Mouse (Mus musculus) midbrain, embryonic 14.5 days (tissue): Measurements from ENCODE around the gene Fubp1. TPM values are rescaled to one million over a fixed set of nuclear protein-coding genes. Genes with fewer than 3 reads are reported as not detected.

Experiments
- ATAC-seq: fragments of 200-750 bp; cut with Nextera tagmentation; 2 replicates; pipeline ENCODE4 v1.8.0; 2017; ENCODE audit warnings: moderate number of reproducible peaks, moderate library complexity; ENCODE audit not compliant: low FRiP score, low TSS enrichment
- DNase-seq: peaks from one replicate; pipeline ENCODE4 v3.0.0-alpha.2; 2015
- H3K27ac ChIP-seq: fragments of 300-500 bp; sonication (generic); replicated peaks from 2 replicates; pipeline ENCODE4 v1.5.1; 2014; ENCODE audit warnings: mild to moderate bottlenecking, low read depth, low read length, moderate library complexity
- H3K27me3 ChIP-seq: fragments of 300-500 bp; sonication (generic); 2 replicates; pipeline ENCODE4 v1.6.1; 2014; ENCODE audit warnings: low read length, control low read depth, mixed read lengths; ENCODE audit not compliant: control insufficient read depth, insufficient read depth
- H3K36me3 ChIP-seq: fragments of 300-500 bp; sonication (generic); 2 replicates; pipeline ENCODE4 v1.6.1; 2014; ENCODE audit warnings: low read length, control low read depth; ENCODE audit not compliant: control insufficient read depth, insufficient read depth
- H3K4me1 ChIP-seq: fragments of 300-500 bp; sonication (generic); 2 replicates; pipeline ENCODE4 v1.6.1; 2014; ENCODE audit warnings: mild to moderate bottlenecking, antibody characterized with exemption, low read length, control low read depth; ENCODE audit not compliant: control insufficient read depth, insufficient read depth
- H3K4me2 ChIP-seq: fragments of 300-500 bp; sonication (generic); 2 replicates; pipeline ENCODE4 v1.6.1; 2014; ENCODE audit warnings: mild to moderate bottlenecking, low read length, moderate library complexity
- H3K4me3 ChIP-seq: fragments of 300-500 bp; sonication (generic); replicated peaks from 2 replicates; pipeline ENCODE4 v1.5.1; 2014; ENCODE audit warnings: low read depth, low read length
- H3K9ac ChIP-seq: fragments of 300-500 bp; sonication (generic); replicated peaks from 2 replicates; pipeline ENCODE4 v1.6.1; 2014; ENCODE audit warnings: mild to moderate bottlenecking, low read length, moderate library complexity
- H3K9me3 ChIP-seq: fragments of 300-500 bp; sonication (generic); 2 replicates; pipeline ENCODE4 v1.6.1; 2016; ENCODE audit warnings: low read length, control low read depth, mixed read lengths; ENCODE audit not compliant: control insufficient read depth
- WGBS: fragments of 180-500 bp; shearing (Covaris S2); extraction: QIAGEN DNeasy Blood & Tissue Kit; methylation state at CpG from one replicate; pipeline ENCODE4 v1.1.7; 2014; 5-methylcytosine and 5-hydroxymethylcytosine counted together
- polyA plus RNA-seq: library from polyadenylated mRNA; unstranded; fragments of >200 nt; fragmentation: Nextera tagmentation; extraction: Ambion mirVana; gene quantifications from 2 replicates; pipeline ENCODE4 v1.2.1, GENCODE M21; 2014

The Fubp1 gene
- polyA plus RNA-seq, 1 experiment from 2014 or later: 279 TPM

GRCm38 (mm10) chr3:152231333-152232100 lies 21.3 kb downstream of the Fubp1 start:
- 61% methylated on average over 6 of the region's 6 CpGs for WGBS
- Histone ChIP-seq H3K9me3 (no peaks in the 10 kb centered on the region), H3K4me1 (no peaks in the 10 kb centered on the region), H3K27me3 (no peaks in the 10 kb centered on the region), H3K27ac (no peak overlapping the region), H3K9ac (no peak overlapping the region), H3K4me3 (no peak overlapping the region), H3K4me2 (no peak overlapping the region), H3K36me3 (peaks cover 83% of the 10 kb centered on the region)
- DNase-seq (no peak), ATAC-seq (no peak)

GRCm38 (mm10) chr3:152235238-152235637 lies 25.0 kb downstream of the Fubp1 start:
- DNase-seq (no peak), ATAC-seq (no peak)
- no peak overlapping the region for H3K4me2 ChIP-seq
- no peak overlapping the region for H3K4me3 ChIP-seq
- H3K27ac ChIP-seq: no peak overlapping the region
- no peaks in the 10 kb centered on the region for H3K4me1 ChIP-seq
- 90% methylated on average over 1 of the region's 1 CpGs for WGBS
- no peak overlapping the region for H3K9ac ChIP-seq
- peaks cover 67% of the 10 kb centered on the region for H3K36me3 ChIP-seq
- no peaks in the 10 kb centered on the region for H3K27me3 ChIP-seq
- no peaks in the 10 kb centered on the region for H3K9me3 ChIP-seq

GRCm38 (mm10) chr3:152235805-152236204 lies 25.6 kb downstream of the Fubp1 start:
- Histone ChIP-seq H3K4me1 (no peaks in the 10 kb centered on the region), H3K9ac (no peak overlapping the region), H3K4me2 (no peak overlapping the region), H3K27me3 (no peaks in the 10 kb centered on the region), H3K36me3 (peaks cover 66% of the 10 kb centered on the region), H3K4me3 (no peak overlapping the region), H3K27ac (no peak overlapping the region), H3K9me3 (no peaks in the 10 kb centered on the region)
- DNase-seq (no peak), ATAC-seq (no peak)
- 97% methylated on average over 1 of the region's 1 CpGs for WGBS

GRCm38 (mm10) chr3:152238836-152239235 lies 28.6 kb downstream of the Fubp1 start:
- Histone ChIP-seq H3K9ac (no peak overlapping the region), H3K9me3 (no peaks in the 10 kb centered on the region), H3K4me2 (no peak overlapping the region), H3K27me3 (no peaks in the 10 kb centered on the region), H3K4me3 (no peak overlapping the region), H3K36me3 (peaks cover 47% of the 10 kb centered on the region), H3K27ac (no peak overlapping the region), H3K4me1 (no peaks in the 10 kb centered on the region)
- ATAC-seq: no peak
- DNase-seq: peak; percentile 24
- 74% methylated on average over 2 of the region's 2 CpGs for WGBS

- Histone ChIP-seq H3K27me3 (no peaks in the 10 kb centered on the region), H3K9me3 (no peaks in the 10 kb centered on the region), H3K27ac (no peak overlapping the region), H3K4me2 (no peak overlapping the region), H3K36me3 (peaks cover 40% of the 10 kb centered on the region), H3K4me3 (no peak overlapping the region), H3K9ac (no peak overlapping the region), H3K4me1 (no peaks in the 10 kb centered on the region)
- WGBS: 90% methylated on average over 1 of the region's 1 CpGs
- ATAC-seq: no peak
- DNase-seq: no peak
Observed at GRCm38 (mm10) chr3:152239592-152239991, 29.4 kb downstream of the Fubp1 start.

- Histone ChIP-seq H3K4me3 (no peak overlapping the region), H3K4me2 (no peak overlapping the region), H3K9ac (no peak overlapping the region), H3K36me3 (peaks cover 29% of the 10 kb centered on the region), H3K27ac (no peak overlapping the region), H3K9me3 (no peaks in the 10 kb centered on the region), H3K4me1 (no peaks in the 10 kb centered on the region), H3K27me3 (no peaks in the 10 kb centered on the region)
- 87% methylated on average over 3 of the region's 3 CpGs for WGBS
- DNase-seq: no peak
- no peak for ATAC-seq
Observed at GRCm38 (mm10) chr3:152241098-152241497, 30.9 kb downstream of the Fubp1 start.

GRCm38 (mm10) chr3:152243304-152243703 lies 33.1 kb downstream of the Fubp1 start:
- H3K27ac ChIP-seq: no peak overlapping the region
- H3K4me1 ChIP-seq: no peaks in the 10 kb centered on the region
- H3K36me3 ChIP-seq: peaks cover 16% of the 10 kb centered on the region; the same call in 1 of the 2 replicates
- ATAC-seq (no peak), DNase-seq (no peak)
- no peaks in the 10 kb centered on the region for H3K9me3 ChIP-seq
- 79% methylated on average over 4 of the region's 4 CpGs for WGBS
- no peaks in the 10 kb centered on the region for H3K27me3 ChIP-seq
- no peak overlapping the region for H3K4me3 ChIP-seq
- no peak overlapping the region for H3K4me2 ChIP-seq
- no peak overlapping the region for H3K9ac ChIP-seq

- WGBS: 84% methylated on average over 5 of the region's 5 CpGs
- Histone ChIP-seq H3K4me2 (no peak overlapping the region), H3K4me3 (no peak overlapping the region), H3K36me3 (0 out of 2 replicates have a peak, but pooled peaks cover 8% of the 10 kb centered on the region), H3K27me3 (no peaks in the 10 kb centered on the region), H3K9me3 (no peaks in the 10 kb centered on the region), H3K4me1 (no peaks in the 10 kb centered on the region), H3K27ac (no peak overlapping the region), H3K9ac (no peak overlapping the region)
- no peak for DNase-seq
- no peak for ATAC-seq
Observed at GRCm38 (mm10) chr3:152245273-152245910, 35.2 kb downstream of the Fubp1 start.

- Histone ChIP-seq H3K27ac (no peak overlapping the region), H3K27me3 (no peaks in the 10 kb centered on the region), H3K4me2 (no peak overlapping the region), H3K36me3 (no peaks in the 10 kb centered on the region), H3K9ac (no peak overlapping the region), H3K4me3 (no peak overlapping the region), H3K4me1 (no peaks in the 10 kb centered on the region), H3K9me3 (no peaks in the 10 kb centered on the region)
- DNase-seq (no peak), ATAC-seq (no peak)
- 92% methylated on average over 12 of the region's 12 CpGs for WGBS
Observed at GRCm38 (mm10) chr3:152247708-152248107, 37.5 kb downstream of the Fubp1 start.
